Mouse (Mus musculus) embryo, embryonic 10 days (tissue): ENCODE results near the gene Trp63.

Experiments used
- DNase-seq: peaks from one replicate; pipeline ENCODE4 v3.0.0-alpha.2; 2015; ENCODE audit warnings: low spot score

The Trp63 gene

GRCm38 (mm10) chr16:25779964-25780363 is 96.4 kb downstream of the Trp63 start:
- DNase-seq: peak; percentile 51

- no peak for DNase-seq
These were observed 100.7 kb downstream of the Trp63 start for GRCm38 (mm10) chr16:25784246-25784645.

GRCm38 (mm10) chr16:25786457-25786856 is 102.9 kb downstream of the Trp63 start:
- DNase-seq: no peak

- DNase-seq: no peak
These were observed 109.2 kb downstream of the Trp63 start for GRCm38 (mm10) chr16:25792640-25793266.

GRCm38 (mm10) chr16:25797732-25798294 is 114.2 kb downstream of the Trp63 start:
- DNase-seq: no peak

- no peak for DNase-seq
These were observed 116.1 kb downstream of the Trp63 start for GRCm38 (mm10) chr16:25799618-25800017.

- no peak for DNase-seq
These were observed 121.4 kb downstream of the Trp63 start for GRCm38 (mm10) chr16:25804955-25805354.

GRCm38 (mm10) chr16:25807116-25807515 is 123.6 kb downstream of the Trp63 start:
- DNase-seq: no peak

GRCm38 (mm10) chr16:25817753-25818624 is 134.4 kb downstream of the Trp63 start:
- DNase-seq: peak; percentile 37

GRCm38 (mm10) chr16:25826016-25826415 is 142.5 kb downstream of the Trp63 start:
- no peak for DNase-seq

- no peak for DNase-seq
These were observed 149.0 kb downstream of the Trp63 start for GRCm38 (mm10) chr16:25832576-25832975.

GRCm38 (mm10) chr16:25835301-25835700 is 151.7 kb downstream of the Trp63 start:
- DNase-seq: no peak

- no peak for DNase-seq
These were observed 152.2 kb downstream of the Trp63 start for GRCm38 (mm10) chr16:25835723-25836122.

- no peak for DNase-seq
These were observed 159.4 kb downstream of the Trp63 start for GRCm38 (mm10) chr16:25842996-25843395.

GRCm38 (mm10) chr16:25843625-25844024 is 160.1 kb downstream of the Trp63 start:
- DNase-seq: no peak

- DNase-seq: no peak
These were observed 163.0 kb downstream of the Trp63 start for GRCm38 (mm10) chr16:25846611-25847010.

GRCm38 (mm10) chr16:25848474-25848873 is 164.9 kb downstream of the Trp63 start:
- no peak for DNase-seq

- DNase-seq: no peak
These were observed 166.3 kb downstream of the Trp63 start for GRCm38 (mm10) chr16:25849593-25850464.

- DNase-seq: no peak
These were observed 177.4 kb downstream of the Trp63 start for GRCm38 (mm10) chr16:25860731-25861505.

- no peak for DNase-seq
These were observed 181.7 kb downstream of the Trp63 start for GRCm38 (mm10) chr16:25865096-25865869.
